Mouse (Mus musculus) midbrain, embryonic 14.5 days (tissue): ENCODE measurements around the gene Acot1. TPM values are rescaled to one million over a fixed set of nuclear protein-coding genes. Genes with fewer than 3 reads are reported as not detected.
A peak's percentile ranks its signal among the peaks of the same experiment; 100 is the strongest.
"Not testable (repeated sequence)": the region's sequence is repeated elsewhere in the genome, so short reads cannot be mapped to it uniquely, and the experiment has no call there.

Source experiments
- ATAC-seq: fragments of 200-750 bp; cut with Nextera tagmentation; 2 replicates; pipeline ENCODE4 v1.8.0; 2017; ENCODE audit warnings: moderate number of reproducible peaks, moderate library complexity; ENCODE audit not compliant: low FRiP score, low TSS enrichment
- DNase-seq: peaks from one replicate; pipeline ENCODE4 v3.0.0-alpha.2; 2015
- H3K27ac ChIP-seq: fragments of 300-500 bp; sonication (generic); replicated peaks from 2 replicates; pipeline ENCODE4 v1.5.1; 2014; ENCODE audit warnings: mild to moderate bottlenecking, low read depth, low read length, moderate library complexity
- H3K27me3 ChIP-seq: fragments of 300-500 bp; sonication (generic); 2 replicates; pipeline ENCODE4 v1.6.1; 2014; ENCODE audit warnings: low read length, control low read depth, mixed read lengths; ENCODE audit not compliant: control insufficient read depth, insufficient read depth
- H3K36me3 ChIP-seq: fragments of 300-500 bp; sonication (generic); 2 replicates; pipeline ENCODE4 v1.6.1; 2014; ENCODE audit warnings: low read length, control low read depth; ENCODE audit not compliant: control insufficient read depth, insufficient read depth
- H3K4me1 ChIP-seq: fragments of 300-500 bp; sonication (generic); 2 replicates; pipeline ENCODE4 v1.6.1; 2014; ENCODE audit warnings: mild to moderate bottlenecking, antibody characterized with exemption, low read length, control low read depth; ENCODE audit not compliant: control insufficient read depth, insufficient read depth
- H3K4me2 ChIP-seq: fragments of 300-500 bp; sonication (generic); 2 replicates; pipeline ENCODE4 v1.6.1; 2014; ENCODE audit warnings: mild to moderate bottlenecking, low read length, moderate library complexity
- H3K4me3 ChIP-seq: fragments of 300-500 bp; sonication (generic); replicated peaks from 2 replicates; pipeline ENCODE4 v1.5.1; 2014; ENCODE audit warnings: low read depth, low read length
- H3K9ac ChIP-seq: fragments of 300-500 bp; sonication (generic); replicated peaks from 2 replicates; pipeline ENCODE4 v1.6.1; 2014; ENCODE audit warnings: mild to moderate bottlenecking, low read length, moderate library complexity
- H3K9me3 ChIP-seq: fragments of 300-500 bp; sonication (generic); 2 replicates; pipeline ENCODE4 v1.6.1; 2016; ENCODE audit warnings: low read length, control low read depth, mixed read lengths; ENCODE audit not compliant: control insufficient read depth
- WGBS: fragments of 180-500 bp; shearing (Covaris S2); extraction: QIAGEN DNeasy Blood & Tissue Kit; methylation state at CpG from one replicate; pipeline ENCODE4 v1.1.7; 2014; 5-methylcytosine and 5-hydroxymethylcytosine counted together
- polyA plus RNA-seq: library from polyadenylated mRNA; unstranded; fragments of >200 nt; fragmentation: Nextera tagmentation; extraction: Ambion mirVana; gene quantifications from 2 replicates; pipeline ENCODE4 v1.2.1, GENCODE M21; 2014

Acot1 gene
- polyA plus RNA-seq, 1 experiment from 2014 or later = 98.3 TPM

DNA sequence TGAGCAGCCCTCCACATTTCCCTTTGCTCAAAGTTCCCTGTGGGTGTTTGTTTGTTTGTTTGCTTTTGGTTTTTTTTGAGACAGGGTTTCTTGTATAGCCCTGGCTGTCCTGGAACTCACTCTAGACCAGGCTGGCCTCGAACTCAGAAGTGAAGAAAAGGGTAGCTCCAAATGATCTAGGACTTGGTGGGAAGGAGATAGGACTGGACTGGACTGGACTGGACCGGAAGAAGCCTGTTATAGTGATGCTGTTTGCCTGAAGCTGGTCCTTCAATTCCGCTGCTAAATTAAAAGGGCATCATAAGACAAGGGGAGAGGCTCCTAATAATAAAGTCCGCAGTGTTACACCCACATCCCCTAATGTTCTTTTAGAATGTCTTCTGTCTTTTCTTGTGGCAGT lies 20.8 kb upstream of the Acot1 start:
- H3K4me3 ChIP-seq = peak overlapping the region; percentile 55
- peak overlapping the region; percentile 89; the same call in 1 of the 2 replicates for H3K27ac ChIP-seq
- no peaks in the 10 kb centered on the region for H3K36me3 ChIP-seq
- peak overlapping the region; percentile 63 for H3K4me2 ChIP-seq
- DNase-seq = no peak
- 74% methylated on average over 4 of the region's 4 CpGs for WGBS
- no peak for ATAC-seq
- H3K27me3 ChIP-seq = no peaks in the 10 kb centered on the region
- H3K9ac ChIP-seq = peak overlapping the region; percentile 68; the same call in 1 of the 2 replicates
- no peaks in the 10 kb centered on the region for H3K9me3 ChIP-seq
- peaks cover 4% of the 10 kb centered on the region; the same call in 1 of the 2 replicates for H3K4me1 ChIP-seq

DNA sequence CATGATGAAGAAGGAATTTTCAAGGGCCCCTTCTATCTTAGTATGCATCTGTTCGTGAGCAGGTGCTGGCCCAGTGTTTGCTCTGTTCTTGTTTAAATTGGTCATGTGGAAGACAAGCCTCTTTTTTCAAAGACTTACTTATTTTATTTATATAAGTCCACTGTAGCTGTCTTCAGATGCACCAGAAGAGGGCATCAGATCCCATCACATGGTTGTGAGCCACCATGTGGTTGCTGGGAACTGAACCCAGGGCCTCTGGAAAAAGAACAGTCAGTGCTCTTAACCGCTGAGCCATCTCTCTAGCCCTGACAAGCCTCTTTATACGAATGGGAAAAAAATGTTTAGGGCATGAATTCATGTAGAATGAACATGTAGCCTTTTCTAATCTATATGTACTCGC lies 19.9 kb upstream of the Acot1 start:
- Histone ChIP-seq H3K9me3 (no peaks in the 10 kb centered on the region), H3K36me3 (no peaks in the 10 kb centered on the region), H3K4me2 (no peak overlapping the region), H3K4me3 (no peak overlapping the region), H3K27me3 (no peaks in the 10 kb centered on the region), H3K4me1 (peaks cover 4% of the 10 kb centered on the region; the same call in 1 of the 2 replicates), H3K9ac (no peak overlapping the region), H3K27ac (no peak overlapping the region)
- ATAC-seq = no peak
- DNase-seq = no peak
- 97% methylated on average over 4 of the region's 4 CpGs for WGBS

DNA sequence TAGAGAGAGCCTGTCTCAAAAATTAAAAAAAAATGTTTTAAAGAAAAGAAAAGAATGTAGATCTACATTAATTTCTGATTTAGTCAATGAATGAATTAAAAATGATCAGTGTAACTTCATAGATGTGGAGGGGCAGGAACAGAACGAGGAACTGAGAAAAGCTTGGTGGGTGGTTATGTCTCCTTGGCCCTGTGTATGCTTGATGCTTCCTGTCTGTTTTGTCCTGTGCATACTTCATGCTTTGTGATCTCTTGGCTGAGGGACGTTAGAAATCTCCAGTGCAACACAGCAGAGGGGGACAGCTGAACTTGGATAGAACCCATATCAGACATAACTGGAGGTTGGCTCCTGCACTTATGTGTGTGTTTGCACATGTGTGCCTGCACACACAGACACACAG lies 12.1 kb upstream of the Acot1 start:
- DNase-seq (no peak), ATAC-seq (no peak)
- Histone ChIP-seq H3K4me3 (no peak overlapping the region), H3K4me2 (no peak overlapping the region), H3K9me3 (no peaks in the 10 kb centered on the region), H3K36me3 (no peaks in the 10 kb centered on the region), H3K9ac (no peak overlapping the region), H3K27me3 (no peaks in the 10 kb centered on the region), H3K4me1 (no peaks in the 10 kb centered on the region), H3K27ac (no peak overlapping the region)
- WGBS = 57% methylated on average over 2 of the region's 2 CpGs

DNA sequence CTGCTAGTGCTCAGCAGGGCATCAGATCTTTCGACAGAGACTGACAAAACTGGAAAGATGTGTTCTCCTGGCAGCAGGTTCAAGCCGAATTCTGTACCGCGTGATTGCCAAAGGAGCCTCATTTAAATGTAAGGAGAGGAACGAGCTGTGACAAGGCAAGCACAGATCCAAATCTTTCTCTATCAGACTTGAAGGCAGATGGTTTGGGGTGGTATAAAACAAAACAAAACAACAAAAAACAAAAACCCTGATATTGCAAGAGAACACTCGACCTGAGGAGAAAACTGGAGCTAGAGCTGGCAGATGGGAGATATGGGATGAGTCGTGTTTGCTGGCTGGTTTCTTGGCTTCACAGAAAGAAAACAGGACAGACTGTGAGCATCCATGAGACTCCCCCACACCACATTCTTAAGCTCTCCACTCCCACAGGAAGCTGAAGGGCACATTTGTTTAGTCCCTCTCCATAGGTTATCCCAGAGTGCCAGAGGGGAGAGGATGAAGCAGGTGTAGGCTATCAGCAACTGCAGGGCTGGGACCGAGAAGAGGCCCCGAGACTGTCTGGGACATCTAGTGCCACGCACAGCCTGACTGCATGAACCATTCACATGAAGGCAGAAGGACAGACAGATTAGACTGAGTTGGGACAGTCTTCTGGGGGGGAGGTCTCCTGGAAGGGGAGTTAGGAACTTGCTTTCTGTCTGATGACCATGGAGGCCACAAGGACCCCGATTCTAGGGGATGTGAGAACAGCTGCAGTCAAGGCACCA lies 10.8 kb upstream of the Acot1 start:
- H3K4me3 ChIP-seq = no peak overlapping the region
- no peak for DNase-seq
- ATAC-seq = no peak
- no peak overlapping the region for H3K9ac ChIP-seq
- no peak overlapping the region for H3K27ac ChIP-seq
- no peak overlapping the region for H3K4me2 ChIP-seq
- H3K9me3 ChIP-seq = no peaks in the 10 kb centered on the region
- H3K4me1 ChIP-seq = no peaks in the 10 kb centered on the region
- 65% methylated on average over 11 of the region's 11 CpGs for WGBS
- H3K27me3 ChIP-seq = no peaks in the 10 kb centered on the region
- no peaks in the 10 kb centered on the region for H3K36me3 ChIP-seq

DNA sequence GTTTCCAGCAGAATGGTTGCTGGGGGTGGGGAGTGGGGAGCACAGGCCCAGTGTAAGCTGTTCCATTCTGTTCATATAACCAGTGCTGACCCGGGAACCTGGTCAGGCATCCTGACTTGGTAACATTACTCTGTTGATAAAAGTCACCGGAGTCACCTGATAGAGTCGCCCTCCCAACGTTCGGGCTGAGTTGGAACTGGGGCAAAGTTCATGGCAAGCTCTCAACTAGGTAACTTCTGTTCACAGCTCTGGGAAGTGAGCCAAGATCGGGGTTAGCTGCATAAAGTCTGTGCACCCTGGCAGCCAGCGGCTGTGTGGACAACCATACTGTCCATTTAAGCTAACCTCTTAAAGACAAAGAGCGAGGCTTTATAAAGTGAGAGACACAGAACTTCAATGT lies 10.1 kb upstream of the Acot1 start:
- not testable (repeated sequence) for H3K9ac ChIP-seq, H3K36me3 ChIP-seq, H3K9me3 ChIP-seq, ATAC-seq, H3K4me2 ChIP-seq, H3K27ac ChIP-seq, H3K27me3 ChIP-seq, H3K4me3 ChIP-seq, H3K4me1 ChIP-seq
- DNase-seq = peak; percentile 31
- WGBS = 78% methylated on average over 8 of the region's 8 CpGs

DNA sequence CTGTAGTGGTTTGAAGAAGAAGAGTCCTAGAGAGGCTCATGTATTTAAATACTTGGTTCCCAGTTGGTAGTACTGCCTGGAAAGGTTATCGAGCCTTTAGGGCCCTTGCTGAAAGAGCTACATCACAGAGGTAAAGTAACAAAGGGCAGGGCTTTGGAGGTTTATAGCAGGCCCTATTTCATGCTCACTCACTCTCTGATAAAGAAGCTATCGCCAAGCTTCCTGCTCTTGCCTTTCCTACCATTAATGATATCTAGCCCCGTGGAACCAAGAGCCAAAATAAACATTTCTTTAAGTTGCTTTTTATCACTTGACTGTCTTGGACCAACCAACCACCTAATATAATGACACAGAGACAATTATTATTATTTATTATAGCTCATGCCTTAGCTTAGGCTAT lies 8.9 kb upstream of the Acot1 start:
- no peaks in the 10 kb centered on the region for H3K36me3 ChIP-seq
- H3K27me3 ChIP-seq = no peaks in the 10 kb centered on the region
- H3K9ac ChIP-seq = no peak overlapping the region
- no peak for DNase-seq
- H3K4me2 ChIP-seq = no peak overlapping the region
- no peaks in the 10 kb centered on the region for H3K9me3 ChIP-seq
- no peak overlapping the region for H3K27ac ChIP-seq
- H3K4me3 ChIP-seq = no peak overlapping the region
- ATAC-seq = no peak
- WGBS = 91% methylated on average over 3 of the region's 3 CpGs
- H3K4me1 ChIP-seq = no peaks in the 10 kb centered on the region

DNA sequence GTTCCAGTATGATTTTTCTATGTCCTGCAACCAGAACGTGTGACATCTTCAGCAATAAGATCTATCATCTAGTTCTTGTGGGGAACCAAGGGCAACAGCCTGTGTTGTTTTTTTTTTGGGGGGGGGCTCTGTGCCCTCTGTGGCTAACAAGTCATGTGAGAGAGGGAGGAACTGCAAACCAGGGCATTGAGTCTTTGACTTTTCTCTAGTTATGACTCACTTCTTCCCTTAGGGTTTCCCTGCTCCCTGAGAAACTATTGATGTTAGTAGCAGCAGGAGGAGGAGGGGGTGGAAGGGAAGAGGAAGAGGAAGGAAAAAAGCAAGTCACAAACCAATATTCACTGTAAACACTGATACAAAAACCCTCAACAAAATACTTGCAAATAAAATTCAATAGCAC lies 5.4 kb upstream of the Acot1 start:
- Histone ChIP-seq H3K4me1 (no peaks in the 10 kb centered on the region), H3K9me3 (no peaks in the 10 kb centered on the region), H3K9ac (no peak overlapping the region), H3K36me3 (no peaks in the 10 kb centered on the region), H3K4me3 (no peak overlapping the region), H3K27me3 (no peaks in the 10 kb centered on the region), H3K27ac (no peak overlapping the region), H3K4me2 (no peak overlapping the region)
- WGBS = 95% methylated on average over 1 of the region's 1 CpGs
- no peak for ATAC-seq
- DNase-seq = no peak

DNA sequence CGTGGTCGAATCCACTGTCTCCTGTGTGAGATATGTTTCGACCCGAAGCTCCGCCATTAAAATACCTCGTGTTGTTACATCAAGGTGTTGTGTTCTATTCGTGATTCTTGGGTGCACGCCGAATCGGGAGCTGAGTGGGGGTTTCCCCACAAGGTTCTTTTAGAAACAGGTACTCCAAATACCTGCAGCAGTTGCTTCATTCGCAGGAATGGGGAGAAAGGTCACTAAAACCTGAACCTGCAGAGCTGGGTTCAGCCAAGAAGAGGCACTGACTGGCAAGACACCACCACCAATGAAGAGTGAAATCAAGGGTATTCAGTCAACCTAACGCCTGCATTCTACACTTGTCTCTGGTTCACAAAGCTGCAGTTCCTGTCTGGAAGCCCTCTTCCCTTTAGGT lies 1.0 kb upstream of the Acot1 start:
- H3K27ac ChIP-seq = peak overlapping the region; percentile 67
- no peak overlapping the region for H3K9ac ChIP-seq
- no peak for ATAC-seq
- no peaks in the 10 kb centered on the region for H3K27me3 ChIP-seq
- H3K4me3 ChIP-seq = no peak overlapping the region
- peaks cover 17% of the 10 kb centered on the region for H3K4me1 ChIP-seq
- 90% methylated on average over 12 of the region's 12 CpGs for WGBS
- H3K9me3 ChIP-seq = no peaks in the 10 kb centered on the region
- no peaks in the 10 kb centered on the region for H3K36me3 ChIP-seq
- no peak for DNase-seq
- H3K4me2 ChIP-seq = 0 out of 2 replicates have a peak overlapping the region, but pooled peaks have one; percentile 56

DNA sequence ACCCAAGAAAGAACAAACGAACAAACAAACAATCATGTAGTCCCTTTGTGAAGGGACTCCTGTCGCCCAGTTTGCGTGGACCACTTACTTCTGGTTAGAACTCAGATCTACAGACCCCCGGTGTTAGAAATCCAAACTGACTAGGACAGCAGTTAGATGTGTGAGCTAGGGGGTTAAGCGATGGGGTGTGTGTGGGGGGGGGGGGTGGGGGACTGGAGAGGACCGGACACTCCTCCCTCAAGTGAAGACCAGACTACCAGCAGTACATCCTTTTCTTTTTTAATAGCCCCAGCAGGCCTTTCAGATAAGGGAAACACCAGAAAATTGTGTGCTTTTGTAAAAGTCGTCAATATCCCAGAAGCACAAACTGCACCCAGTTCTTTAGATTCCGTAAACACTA lies 561 bp upstream of the Acot1 start:
- Histone ChIP-seq H3K36me3 (no peaks in the 10 kb centered on the region), H3K4me2 (peak overlapping the region; percentile 56), H3K27ac (peak overlapping the region; percentile 67), H3K9me3 (no peaks in the 10 kb centered on the region), H3K9ac (0 out of 2 replicates have a peak overlapping the region, but pooled peaks have one; percentile 46), H3K4me1 (peaks cover 17% of the 10 kb centered on the region), H3K27me3 (no peaks in the 10 kb centered on the region), H3K4me3 (peak overlapping the region; percentile 43)
- ATAC-seq = no peak
- 41% methylated on average over 8 of the region's 8 CpGs for WGBS
- no peak for DNase-seq
